Mouse (Mus musculus) macrophage (primary cell): ENCODE measurements around the gene Thap11. TPM values are rescaled to one million over a fixed set of nuclear protein-coding genes. Genes with fewer than 3 reads are reported as not detected.
A peak's percentile ranks its signal among the peaks of the same experiment; 100 is the strongest.
"Not testable (repeated sequence)": the region's sequence is repeated elsewhere in the genome, so short reads cannot be mapped to it uniquely, and the experiment has no call there.

Experiments
- H3K27ac ChIP-seq: fragments of 350-480 bp; formaldehyde crosslinking; 2 replicates; pipeline ENCODE4 v1.9.0; 2021
- H3K36me3 ChIP-seq: fragments of 350-480 bp; formaldehyde crosslinking; 2 replicates; pipeline ENCODE4 v1.9.0; 2021; ENCODE audit errors: inconsistent target
- H3K4me3 ChIP-seq: fragments of 350-480 bp; formaldehyde crosslinking; 2 replicates; pipeline ENCODE4 v1.9.0; 2021; ENCODE audit errors: inconsistent target
- H3K79me2 ChIP-seq: fragments of 350-480 bp; formaldehyde crosslinking; 2 replicates; pipeline ENCODE4 v1.9.0; 2021; ENCODE audit errors: inconsistent target
- WGBS: methylation state at CpG from one replicate; pipeline ENCODE4 v1.1.7; 2026; ENCODE audit warnings: inconsistent platforms; ENCODE audit not compliant: missing documents; 5-methylcytosine and 5-hydroxymethylcytosine counted together
- polyA plus RNA-seq: library from polyadenylated mRNA; stranded (reverse); fragments of 250-400 nt; gene quantifications from 3 replicates; pipeline ENCODE4 v1.2.4, GENCODE M21; 2018; ENCODE audit warnings: inconsistent platforms

The Thap11 gene
- polyA plus RNA-seq, 1 experiment from 2014 or later = 8.3 TPM

GRCm38 (mm10) chr8:105826861-105827848 is 27.8 kb upstream of the Thap11 start, which contains the start of the genes Ranbp10 and Tsnaxip1:
Gene Ranbp10 (minus strand): TSS chr8:105827350.
Gene Tsnaxip1 (plus strand): TSS chr8:105827731.
- Histone ChIP-seq H3K36me3 (0 out of 2 replicates have a peak, but pooled peaks cover 3% of the 10 kb centered on the region), H3K4me3 (peak within 1 kb of the TSS; percentile 100), H3K27ac (peak within 1 kb of the TSS; percentile 89), H3K79me2 (peaks cover 45% of the 10 kb centered on the region)
- WGBS = under 1% methylated on average over 52 of the region's 52 CpGs

GRCm38 (mm10) chr8:105833740-105834139 is 21.2 kb upstream of the Thap11 start:
- H3K4me3 ChIP-seq, H3K27ac ChIP-seq, H3K79me2 ChIP-seq, H3K36me3 ChIP-seq: not testable (repeated sequence)
- 92% methylated on average over 2 of the region's 2 CpGs for WGBS

DNA sequence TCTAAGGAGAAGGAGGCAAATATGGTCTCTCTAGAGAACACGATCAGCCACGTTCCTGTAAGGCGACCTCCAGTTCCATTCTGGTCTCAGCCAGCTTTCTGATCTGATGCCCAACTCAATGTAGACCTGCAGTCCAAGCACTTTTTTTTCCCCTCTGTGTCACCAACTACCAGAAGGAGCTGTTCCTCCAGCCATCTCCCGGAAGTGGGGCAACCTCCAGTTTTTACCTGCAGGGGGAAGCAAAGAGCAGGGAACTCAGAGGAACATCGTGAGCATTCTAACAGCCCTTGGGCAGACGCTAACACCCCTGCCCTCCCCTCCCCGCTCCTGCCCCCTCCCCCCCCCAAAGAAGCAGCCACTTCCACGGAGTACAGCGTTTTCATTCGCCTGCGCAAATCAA is 19.6 kb upstream of the Thap11 start:
- no peak overlapping the region for H3K4me3 ChIP-seq
- H3K27ac ChIP-seq = no peak overlapping the region
- 30% methylated on average over 8 of the region's 11 CpGs for WGBS
- no peaks in the 10 kb centered on the region for H3K79me2 ChIP-seq
- H3K36me3 ChIP-seq = no peaks in the 10 kb centered on the region

DNA sequence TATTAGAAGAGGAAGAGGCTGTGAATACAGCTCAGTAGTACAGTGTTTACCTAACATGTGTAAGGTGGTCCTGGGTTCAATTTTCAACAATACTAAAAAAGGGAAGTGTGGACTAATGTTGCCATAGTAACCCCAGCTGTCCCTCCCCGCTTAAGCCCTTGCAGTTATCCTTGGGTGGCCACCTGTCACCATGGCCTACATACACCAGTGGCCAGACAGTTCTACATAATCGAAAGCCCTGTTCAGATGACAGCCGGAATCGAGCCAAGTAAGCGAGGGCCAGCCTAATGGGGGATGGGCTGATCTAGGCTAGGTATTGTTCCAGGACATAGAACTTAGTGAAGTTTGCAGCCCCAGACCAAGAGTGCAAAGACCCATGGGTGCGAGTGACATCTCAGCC is 17.9 kb upstream of the Thap11 start:
- no peak overlapping the region for H3K27ac ChIP-seq
- no peaks in the 10 kb centered on the region for H3K36me3 ChIP-seq
- 79% methylated on average over 6 of the region's 6 CpGs for WGBS
- no peaks in the 10 kb centered on the region for H3K79me2 ChIP-seq
- no peak overlapping the region for H3K4me3 ChIP-seq

- Histone ChIP-seq H3K27ac (no peak overlapping the region), H3K4me3 (no peak overlapping the region), H3K36me3 (peaks cover 5% of the 10 kb centered on the region; the same call in 1 of the 2 replicates), H3K79me2 (no peaks in the 10 kb centered on the region)
- WGBS = 72% methylated on average over 5 of the region's 5 CpGs
Observed at GRCm38 (mm10) chr8:105839209-105839608, 15.7 kb upstream of the Thap11 start.

DNA sequence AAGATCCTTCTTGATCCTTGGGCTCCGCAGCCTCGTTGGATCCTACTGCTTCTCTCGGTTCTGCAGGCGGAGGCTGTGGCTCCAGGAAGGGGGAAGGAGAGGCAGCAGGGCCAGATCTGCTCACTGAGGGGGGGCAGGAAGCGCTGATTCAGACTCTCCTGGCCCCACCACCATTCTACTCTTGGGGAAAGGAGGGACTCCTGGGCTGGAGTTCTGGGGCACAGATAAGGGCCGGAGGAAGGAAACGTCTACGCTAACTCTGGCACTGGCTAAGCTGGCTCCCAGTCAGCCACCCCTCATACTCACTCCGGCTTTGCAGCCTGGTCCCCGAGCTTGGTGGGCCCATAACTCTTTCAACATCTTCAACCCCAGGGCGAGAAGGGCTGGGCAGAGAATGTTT is 8.3 kb upstream of the Thap11 start:
- H3K27ac ChIP-seq = no peak overlapping the region
- WGBS = 53% methylated on average over 11 of the region's 11 CpGs
- H3K36me3 ChIP-seq = peaks cover 35% of the 10 kb centered on the region; the same call in 1 of the 2 replicates
- no peaks in the 10 kb centered on the region; the same call in 1 of the 2 replicates for H3K79me2 ChIP-seq
- H3K4me3 ChIP-seq = no peak overlapping the region

DNA sequence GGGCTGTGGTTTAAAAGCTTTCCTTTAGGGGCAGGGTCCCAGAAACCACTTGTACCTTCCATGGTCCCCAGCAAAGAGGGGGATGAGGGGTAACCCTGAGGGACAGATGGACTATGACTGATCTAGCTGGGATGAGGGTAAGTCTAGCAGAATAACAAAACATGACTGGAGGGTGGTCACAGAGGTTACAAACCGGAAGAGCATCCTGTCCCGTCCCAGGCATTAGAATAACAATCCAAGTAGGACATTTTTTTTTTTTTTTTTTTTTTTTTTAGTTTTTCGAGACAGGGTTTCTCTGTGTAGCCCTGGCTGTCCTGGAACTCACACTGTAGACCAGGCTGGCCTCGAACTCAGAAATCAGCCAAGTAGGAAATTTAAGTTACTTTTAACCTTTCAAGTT is 4.9 kb upstream of the Thap11 start:
- H3K79me2 ChIP-seq = no peaks in the 10 kb centered on the region; the same call in 1 of the 2 replicates
- peaks cover 22% of the 10 kb centered on the region; the same call in 1 of the 2 replicates for H3K36me3 ChIP-seq
- H3K4me3 ChIP-seq = no peak overlapping the region
- 97% methylated on average over 3 of the region's 4 CpGs for WGBS
- H3K27ac ChIP-seq = no peak overlapping the region

DNA sequence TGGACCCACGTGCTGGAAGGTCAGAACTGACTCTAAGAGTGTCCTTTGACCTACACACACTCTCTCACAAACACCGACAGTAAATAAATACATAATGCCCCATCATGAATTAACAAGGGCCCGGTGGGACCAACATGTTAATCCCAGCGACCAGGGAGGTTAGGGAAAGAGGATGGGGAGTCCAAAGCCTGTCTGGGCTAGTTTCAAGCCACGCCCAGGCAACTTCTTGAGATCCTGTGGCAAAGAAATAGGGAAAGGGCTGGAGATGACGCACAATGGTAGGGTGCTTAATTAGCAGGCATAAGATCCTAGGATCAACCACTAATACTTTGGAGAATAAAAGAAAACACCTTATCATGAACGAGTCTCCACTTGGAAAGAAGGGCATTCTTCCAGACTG is 4.3 kb upstream of the Thap11 start:
- no peak overlapping the region for H3K4me3 ChIP-seq
- H3K36me3 ChIP-seq = peaks cover 18% of the 10 kb centered on the region; the same call in 1 of the 2 replicates
- no peak overlapping the region for H3K27ac ChIP-seq
- 97% methylated on average over 7 of the region's 7 CpGs for WGBS
- peaks cover 1% of the 10 kb centered on the region; the same call in 1 of the 2 replicates for H3K79me2 ChIP-seq

GRCm38 (mm10) chr8:105851651-105852143 is 3.2 kb upstream of the Thap11 start:
- WGBS = 2% methylated on average over 34 of the region's 34 CpGs
- H3K79me2 ChIP-seq = peaks cover 12% of the 10 kb centered on the region
- peak overlapping the region; percentile 48 for H3K27ac ChIP-seq
- peaks cover 18% of the 10 kb centered on the region; the same call in 1 of the 2 replicates for H3K36me3 ChIP-seq
- peak overlapping the region; percentile 91 for H3K4me3 ChIP-seq

- Histone ChIP-seq H3K79me2 (peaks cover 17% of the 10 kb centered on the region), H3K4me3 (peak overlapping the region; percentile 91), H3K36me3 (peaks cover 15% of the 10 kb centered on the region; the same call in 1 of the 2 replicates), H3K27ac (no peak overlapping the region)
- 86% methylated on average over 12 of the region's 12 CpGs for WGBS
Observed at GRCm38 (mm10) chr8:105852146-105852729, 2.7 kb upstream of the Thap11 start.

- 93% methylated on average over 3 of the region's 3 CpGs for WGBS
- no peak within 1 kb of the TSS for H3K27ac ChIP-seq
- peaks cover 27% of the 10 kb centered on the region for H3K79me2 ChIP-seq
- H3K4me3 ChIP-seq = peak within 1 kb of the TSS; percentile 91
- peaks cover 8% of the 10 kb centered on the region; the same call in 1 of the 2 replicates for H3K36me3 ChIP-seq
Observed at GRCm38 (mm10) chr8:105853178-105853577, 1.8 kb upstream of the Thap11 start, which contains the start of gene Cenpt. Gene Cenpt (minus strand): TSS chr8:105853278.

DNA sequence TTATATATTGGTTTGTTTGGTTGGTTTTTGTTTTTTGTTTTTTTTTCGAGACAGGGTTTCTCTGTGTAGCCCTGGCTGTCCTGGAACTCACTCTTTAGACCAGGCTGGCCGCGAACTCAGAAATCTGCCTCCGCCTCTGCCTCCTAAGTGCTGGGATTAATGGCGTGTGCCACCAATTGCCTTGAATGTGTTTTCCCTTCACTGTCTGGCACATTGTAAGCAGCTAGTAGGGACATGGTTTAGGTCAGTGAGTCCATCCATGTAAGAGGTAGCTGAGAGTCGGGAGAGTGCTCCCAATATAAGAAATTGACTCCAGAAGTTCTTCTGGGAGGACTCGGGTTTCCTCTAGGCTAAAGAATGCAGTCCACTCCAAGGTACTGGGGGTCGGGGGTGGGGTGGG is 629 bp upstream of the Thap11 start:
- peak overlapping the region; percentile 90; the same call in 1 of the 2 replicates for H3K27ac ChIP-seq
- H3K79me2 ChIP-seq = peaks cover 27% of the 10 kb centered on the region
- 41% methylated on average over 8 of the region's 8 CpGs for WGBS
- no peaks in the 10 kb centered on the region for H3K36me3 ChIP-seq
- peak overlapping the region; percentile 59; the same call in 1 of the 2 replicates for H3K4me3 ChIP-seq

DNA sequence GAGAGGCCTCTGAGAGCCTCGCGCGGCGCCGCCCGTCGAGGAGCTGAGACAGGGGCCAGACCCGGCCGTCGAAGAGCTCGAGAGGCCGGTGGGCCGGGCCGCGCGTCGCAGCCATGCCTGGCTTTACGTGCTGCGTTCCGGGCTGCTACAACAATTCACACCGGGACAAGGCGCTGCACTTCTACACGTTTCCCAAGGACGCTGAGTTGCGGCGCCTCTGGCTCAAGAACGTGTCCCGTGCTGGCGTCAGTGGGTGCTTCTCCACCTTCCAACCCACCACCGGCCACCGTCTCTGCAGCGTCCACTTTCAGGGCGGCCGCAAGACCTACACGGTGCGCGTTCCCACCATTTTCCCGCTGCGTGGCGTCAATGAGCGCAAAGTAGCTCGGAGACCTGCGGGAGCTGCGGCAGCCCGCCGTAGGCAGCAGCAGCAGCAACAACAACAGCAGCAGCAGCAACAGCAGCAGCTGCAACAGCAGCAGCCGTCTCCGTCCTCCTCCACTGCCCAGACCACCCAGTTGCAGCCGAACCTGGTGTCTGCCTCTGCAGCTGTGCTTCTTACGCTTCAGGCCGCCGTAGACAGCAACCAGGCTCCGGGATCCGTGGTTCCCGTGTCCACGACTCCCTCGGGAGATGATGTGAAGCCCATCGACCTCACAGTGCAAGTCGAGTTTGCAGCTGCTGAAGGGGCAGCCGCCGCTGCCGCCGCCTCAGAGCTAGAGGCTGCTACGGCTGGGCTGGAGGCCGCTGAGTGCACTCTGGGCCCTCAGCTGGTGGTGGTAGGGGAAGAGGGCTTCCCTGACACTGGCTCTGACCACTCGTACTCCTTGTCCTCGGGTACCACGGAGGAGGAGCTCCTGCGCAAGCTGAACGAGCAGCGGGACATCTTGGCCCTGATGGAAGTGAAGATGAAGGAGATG is 576 bp downstream of the Thap11 start:
- Histone ChIP-seq H3K27ac (peak overlapping the region; percentile 17; the same call in 1 of the 2 replicates), H3K79me2 (peaks cover 27% of the 10 kb centered on the region), H3K4me3 (peak overlapping the region; percentile 54), H3K36me3 (no peaks in the 10 kb centered on the region)
- 1% methylated on average over 71 of the region's 71 CpGs for WGBS
